Mouse (Mus musculus) midbrain, embryonic 11.5 days (tissue): ENCODE measurements around the gene Tnrc6c. TPM values are rescaled to one million over a fixed set of nuclear protein-coding genes. Genes with fewer than 3 reads are reported as not detected.

Experiments
- ATAC-seq: fragments of 200-750 bp; cut with Nextera tagmentation; 2 replicates; pipeline ENCODE4 v1.8.0; 2017; ENCODE audit warnings: moderate TSS enrichment, moderate library complexity; ENCODE audit not compliant: low FRiP score
- DNase-seq: peaks from one replicate; pipeline ENCODE4 v3.0.0; 2015; ENCODE audit warnings: low spot score; ENCODE audit errors: missing footprints
- H3K27ac ChIP-seq: fragments of 300-500 bp; sonication (generic); 2 replicates; pipeline ENCODE4 v1.5.1; 2014; ENCODE audit warnings: low read depth, low read length
- H3K27me3 ChIP-seq: fragments of 300-500 bp; sonication (generic); 2 replicates; pipeline ENCODE4 v1.6.1; 2014; ENCODE audit warnings: mild to moderate bottlenecking, low read length, moderate library complexity, mixed read lengths; ENCODE audit not compliant: control insufficient read depth, insufficient read depth
- H3K36me3 ChIP-seq: fragments of 300-500 bp; sonication (generic); 2 replicates; pipeline ENCODE4 v1.6.1; 2014; ENCODE audit warnings: mild to moderate bottlenecking, low read length, moderate library complexity, mixed read lengths; ENCODE audit not compliant: control insufficient read depth, insufficient read depth
- H3K4me1 ChIP-seq: fragments of 300-500 bp; sonication (generic); 2 replicates; pipeline ENCODE4 v1.6.1; 2014; ENCODE audit warnings: low read length; ENCODE audit not compliant: control insufficient read depth, insufficient read depth
- H3K4me2 ChIP-seq: fragments of 300-500 bp; sonication (generic); 2 replicates; pipeline ENCODE4 v1.6.1; 2014; ENCODE audit warnings: mild to moderate bottlenecking, moderate library complexity
- H3K4me3 ChIP-seq: fragments of 300-500 bp; sonication (generic); 2 replicates; pipeline ENCODE4 v1.5.1; 2014; ENCODE audit warnings: low read depth, low read length
- H3K9ac ChIP-seq: fragments of 300-500 bp; sonication (generic); 2 replicates; pipeline ENCODE4 v1.6.1; 2014; ENCODE audit warnings: low read length
- H3K9me3 ChIP-seq: fragments of 300-500 bp; sonication (generic); 2 replicates; pipeline ENCODE4 v1.6.1; 2016; ENCODE audit warnings: low read length; ENCODE audit not compliant: control insufficient read depth
- WGBS: fragments of 180-500 bp; shearing (Covaris S2); extraction: QIAGEN DNeasy Blood & Tissue Kit; methylation state at CpG from one replicate; pipeline ENCODE4 v1.1.7; 2014; 5-methylcytosine and 5-hydroxymethylcytosine counted together
- polyA plus RNA-seq: library from polyadenylated mRNA; unstranded; fragments of >200 nt; fragmentation: Nextera tagmentation; extraction: Ambion mirVana; gene quantifications from 2 replicates; pipeline ENCODE4 v1.2.1, GENCODE M21; 2014

The Tnrc6c gene
- polyA plus RNA-seq, 1 experiment from 2014 or later, result 15.1 TPM

GRCm38 (mm10) chr11:117779434-117780198 is 125.5 kb downstream of the Tnrc6c start:
- peak; percentile 96 for DNase-seq
- peak; percentile 49 for ATAC-seq
- peaks cover 17% of the 10 kb centered on the region for H3K4me1 ChIP-seq
- 6% methylated on average over 38 of the region's 38 CpGs for WGBS
- H3K9me3 ChIP-seq, result no peaks in the 10 kb centered on the region
- peak overlapping the region; percentile 30 for H3K4me3 ChIP-seq
- peaks cover 44% of the 10 kb centered on the region for H3K27me3 ChIP-seq
- peak overlapping the region; percentile 65 for H3K9ac ChIP-seq
- H3K36me3 ChIP-seq, result no peaks in the 10 kb centered on the region
- peak overlapping the region; percentile 53 for H3K4me2 ChIP-seq
- peak overlapping the region; percentile 57 for H3K27ac ChIP-seq

- Histone ChIP-seq H3K4me3 (peak overlapping the region; percentile 30), H3K4me2 (peak overlapping the region; percentile 53), H3K9me3 (no peaks in the 10 kb centered on the region), H3K4me1 (peaks cover 17% of the 10 kb centered on the region), H3K36me3 (no peaks in the 10 kb centered on the region), H3K27me3 (peaks cover 47% of the 10 kb centered on the region), H3K27ac (peak overlapping the region; percentile 57), H3K9ac (peak overlapping the region; percentile 65)
- DNase-seq (no peak), ATAC-seq (no peak)
- WGBS, result under 1% methylated on average over 15 of the region's 17 CpGs
These were observed 126.1 kb downstream of the Tnrc6c start for GRCm38 (mm10) chr11:117780199-117780515.

- Histone ChIP-seq H3K9me3 (no peaks in the 10 kb centered on the region), H3K9ac (peak overlapping the region; percentile 65), H3K36me3 (no peaks in the 10 kb centered on the region), H3K27ac (no peak overlapping the region), H3K4me1 (peaks cover 17% of the 10 kb centered on the region), H3K4me3 (peak overlapping the region; percentile 30), H3K27me3 (peaks cover 47% of the 10 kb centered on the region), H3K4me2 (peak overlapping the region; percentile 53)
- peak; percentile 92 for DNase-seq
- WGBS, result 3% methylated on average over 19 of the region's 19 CpGs
- ATAC-seq, result peak; percentile 28
These were observed 126.6 kb downstream of the Tnrc6c start for GRCm38 (mm10) chr11:117780582-117781111.

GRCm38 (mm10) chr11:117781199-117781821 is 127.2 kb downstream of the Tnrc6c start:
- ATAC-seq (no peak), DNase-seq (peak; percentile 87)
- WGBS, result 21% methylated on average over 18 of the region's 18 CpGs
- Histone ChIP-seq H3K27me3 (peaks cover 47% of the 10 kb centered on the region), H3K27ac (peak overlapping the region; percentile 47), H3K4me2 (peak overlapping the region; percentile 53), H3K9me3 (no peaks in the 10 kb centered on the region), H3K4me1 (peaks cover 17% of the 10 kb centered on the region), H3K9ac (no peak overlapping the region), H3K4me3 (no peak overlapping the region), H3K36me3 (no peaks in the 10 kb centered on the region)

GRCm38 (mm10) chr11:117781993-117782704 is 128.1 kb downstream of the Tnrc6c start, which contains the start of the genes Tmc8 and Tmc6:
Gene Tmc8, plus strand, starts transcription at chr11:117782076.
Gene Tmc6, minus strand, starts transcription at chr11:117782198.
- Histone ChIP-seq H3K36me3 (no peaks in the 10 kb centered on the region), H3K4me3 (peak within 1 kb of the TSS; percentile 14), H3K27me3 (peaks cover 47% of the 10 kb centered on the region), H3K4me1 (peaks cover 17% of the 10 kb centered on the region), H3K4me2 (peak within 1 kb of the TSS; percentile 58), H3K27ac (peak within 1 kb of the TSS; percentile 47), H3K9me3 (no peaks in the 10 kb centered on the region), H3K9ac (peak within 1 kb of the TSS; percentile 42; the same call in 1 of the 2 replicates)
- DNase-seq, result no peak
- WGBS, result 39% methylated on average over 24 of the region's 24 CpGs
- ATAC-seq, result no peak

- ATAC-seq (no peak), DNase-seq (no peak)
- H3K27me3 ChIP-seq, result peaks cover 47% of the 10 kb centered on the region
- no peaks in the 10 kb centered on the region for H3K9me3 ChIP-seq
- peak overlapping the region; percentile 58 for H3K4me2 ChIP-seq
- no peaks in the 10 kb centered on the region for H3K36me3 ChIP-seq
- peak overlapping the region; percentile 14 for H3K4me3 ChIP-seq
- no peak overlapping the region for H3K27ac ChIP-seq
- peak overlapping the region; percentile 42; the same call in 1 of the 2 replicates for H3K9ac ChIP-seq
- H3K4me1 ChIP-seq, result peaks cover 17% of the 10 kb centered on the region
- 42% methylated on average over 9 of the region's 9 CpGs for WGBS
These were observed 128.6 kb downstream of the Tnrc6c start for GRCm38 (mm10) chr11:117782705-117783034.

GRCm38 (mm10) chr11:117783089-117783488 is 129.0 kb downstream of the Tnrc6c start:
- Histone ChIP-seq H3K9ac (peak overlapping the region; percentile 42; the same call in 1 of the 2 replicates), H3K27ac (no peak overlapping the region), H3K4me2 (peak overlapping the region; percentile 58), H3K27me3 (peaks cover 47% of the 10 kb centered on the region), H3K9me3 (no peaks in the 10 kb centered on the region), H3K36me3 (no peaks in the 10 kb centered on the region), H3K4me3 (peak overlapping the region; percentile 14), H3K4me1 (peaks cover 17% of the 10 kb centered on the region)
- 3% methylated on average over 31 of the region's 31 CpGs for WGBS
- ATAC-seq (peak; percentile 39; the same call in 1 of the 2 replicates), DNase-seq (peak; percentile 94)

- peaks cover 47% of the 10 kb centered on the region for H3K27me3 ChIP-seq
- no peak overlapping the region for H3K4me3 ChIP-seq
- DNase-seq (no peak), ATAC-seq (no peak)
- no peak overlapping the region for H3K9ac ChIP-seq
- no peak overlapping the region for H3K27ac ChIP-seq
- WGBS, result 31% methylated on average over 10 of the region's 10 CpGs
- no peaks in the 10 kb centered on the region for H3K9me3 ChIP-seq
- H3K4me1 ChIP-seq, result peaks cover 17% of the 10 kb centered on the region
- peak overlapping the region; percentile 58 for H3K4me2 ChIP-seq
- H3K36me3 ChIP-seq, result no peaks in the 10 kb centered on the region
These were observed 129.7 kb downstream of the Tnrc6c start for GRCm38 (mm10) chr11:117783683-117784309.
